Mouse (Mus musculus): ENCODE data around the gene Arl14.
"Not testable (repeated sequence)": the region's sequence is repeated elsewhere in the genome, so short reads cannot be mapped to it uniquely, and the experiment has no call there.

Gene Arl14

DNA sequence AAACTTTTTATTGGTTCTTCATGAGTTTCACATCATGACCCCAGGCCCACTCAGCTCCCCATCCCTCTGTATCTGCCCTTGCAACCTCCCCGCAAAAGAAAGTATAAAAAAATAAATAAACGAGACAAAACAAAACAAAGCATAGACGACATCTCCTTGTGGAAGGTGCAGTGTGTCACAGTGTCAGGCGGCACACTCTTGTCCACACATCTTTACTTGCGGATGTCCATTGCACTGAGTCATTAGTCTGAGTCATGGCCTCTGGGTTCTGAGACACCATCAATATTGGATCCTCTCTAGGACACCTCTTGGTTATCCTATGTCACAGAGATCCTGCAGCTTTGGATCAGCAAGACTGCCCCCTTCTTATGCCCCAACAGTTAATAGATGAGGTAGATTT lies 7.7 kb upstream of the Arl14 start:
- no peak for DNase-seq

DNA sequence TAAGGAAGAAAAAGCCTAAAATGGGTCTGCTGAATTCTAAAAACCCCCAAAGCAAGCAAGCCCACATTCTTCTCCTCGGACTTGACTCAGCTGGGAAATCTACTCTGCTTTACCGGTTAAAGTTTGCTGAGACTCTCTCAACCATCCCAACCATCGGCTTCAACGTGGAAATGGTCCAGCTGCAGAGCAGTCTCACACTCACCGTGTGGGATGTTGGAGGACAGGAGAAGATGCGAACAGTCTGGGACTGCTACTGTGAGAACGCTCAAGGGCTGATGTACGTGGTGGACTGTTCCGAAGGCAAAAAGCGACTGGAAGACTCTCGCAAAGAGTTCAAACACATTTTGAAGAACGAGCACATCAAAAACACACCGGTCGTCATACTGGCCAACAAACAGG lies 282 bp downstream of the Arl14 start:
- no peak for DNase-seq

DNA sequence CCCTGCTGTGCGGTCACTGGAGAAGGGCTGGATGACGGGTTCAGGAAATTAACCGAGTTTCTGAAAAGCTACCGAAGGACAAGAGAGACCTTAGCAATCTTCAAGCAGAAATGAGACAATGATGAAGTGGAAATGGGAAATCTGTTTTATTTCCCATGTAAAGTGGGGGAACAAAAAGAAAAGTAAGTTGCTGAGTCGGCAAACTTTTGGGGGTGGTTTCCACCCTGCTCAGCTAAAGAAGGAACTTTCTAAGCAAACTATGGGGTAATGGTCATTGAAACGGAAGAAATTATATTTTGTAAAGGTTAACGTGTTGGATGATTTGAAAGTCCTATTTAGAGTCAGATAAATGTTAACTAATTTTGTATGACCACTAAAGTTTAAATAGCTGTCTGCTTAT lies 768 bp downstream of the Arl14 start:
- DNase-seq, result no peak

DNA sequence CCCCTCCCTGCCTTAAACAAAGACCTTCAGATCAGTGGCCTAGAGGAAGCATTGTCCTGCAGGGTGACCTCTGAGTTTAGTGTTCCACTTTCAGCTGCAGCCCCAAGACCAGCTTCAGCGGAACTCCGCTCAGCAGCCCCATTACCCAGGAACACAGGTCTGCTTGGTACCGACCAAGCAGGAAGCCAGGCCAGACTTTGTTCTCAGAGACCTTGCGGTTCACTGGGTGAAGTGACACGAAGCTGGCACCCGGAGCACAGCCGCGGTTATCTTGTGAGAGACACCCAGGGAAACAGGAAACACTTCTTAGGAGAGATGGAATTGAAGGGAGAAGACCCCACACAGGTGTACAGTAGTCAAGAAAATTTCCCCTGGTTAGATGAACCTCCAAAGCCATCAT lies 1.4 kb downstream of the Arl14 start:
- DNase-seq, result no peak

DNA sequence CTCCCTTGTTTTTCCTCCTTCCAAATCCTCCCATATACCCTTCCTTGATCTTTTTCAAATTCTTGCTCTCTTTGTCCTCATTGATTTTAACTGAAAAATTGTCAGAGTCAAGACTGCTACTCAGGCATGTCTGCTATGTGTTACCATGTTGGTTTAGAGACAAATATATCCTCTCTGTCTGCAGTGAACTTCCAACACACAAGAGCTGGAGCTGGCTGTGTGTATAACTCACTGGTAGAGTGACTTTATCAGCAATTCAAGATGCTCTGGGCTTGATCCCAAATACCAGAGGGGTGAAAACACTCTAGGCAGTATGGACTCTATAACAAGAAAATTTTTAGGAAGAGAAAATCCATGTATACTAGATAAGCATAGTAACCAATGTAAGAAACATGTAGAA lies 2.8 kb downstream of the Arl14 start:
- DNase-seq, result no peak

DNA sequence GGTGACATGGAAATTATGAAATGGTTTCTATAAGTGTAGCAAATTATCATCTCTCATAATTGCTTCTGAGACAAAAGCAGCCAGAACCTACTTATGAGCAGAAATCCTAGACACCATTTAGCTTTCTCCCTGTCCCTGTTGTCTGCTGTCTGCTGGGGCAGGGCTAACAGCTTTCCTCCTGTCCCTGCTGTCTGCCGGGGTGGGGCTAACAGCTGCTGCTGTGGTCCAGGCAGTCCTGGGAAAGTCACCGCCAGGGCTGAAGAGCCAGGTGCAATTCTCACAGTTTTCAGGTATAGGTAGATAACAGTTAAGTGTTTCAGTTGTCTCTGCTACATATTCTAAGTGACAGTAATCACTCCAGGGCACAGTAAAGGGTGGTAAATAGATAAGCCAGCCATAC lies 4.3 kb downstream of the Arl14 start:
- DNase-seq, result no peak

DNA sequence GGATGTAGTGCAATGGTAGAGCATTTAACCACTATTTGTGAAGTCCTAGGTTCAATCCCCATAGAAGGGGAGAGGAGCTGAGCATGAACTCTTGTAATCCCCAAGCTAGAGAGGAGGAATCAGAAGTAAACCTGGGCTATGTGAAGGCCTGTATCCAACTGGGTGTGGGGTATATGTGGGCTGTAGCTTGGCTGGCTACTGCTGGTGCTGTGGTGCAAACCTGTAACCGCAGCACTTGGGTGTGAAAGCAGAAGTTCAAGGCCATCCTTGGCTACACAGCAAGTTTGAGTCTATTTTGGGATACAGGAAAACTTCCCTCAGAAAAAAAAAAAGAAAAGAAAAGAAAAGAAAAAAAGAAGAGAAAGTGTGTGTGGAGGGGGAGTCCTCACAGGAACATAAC lies 5.8 kb downstream of the Arl14 start:
- DNase-seq, result no peak

DNA sequence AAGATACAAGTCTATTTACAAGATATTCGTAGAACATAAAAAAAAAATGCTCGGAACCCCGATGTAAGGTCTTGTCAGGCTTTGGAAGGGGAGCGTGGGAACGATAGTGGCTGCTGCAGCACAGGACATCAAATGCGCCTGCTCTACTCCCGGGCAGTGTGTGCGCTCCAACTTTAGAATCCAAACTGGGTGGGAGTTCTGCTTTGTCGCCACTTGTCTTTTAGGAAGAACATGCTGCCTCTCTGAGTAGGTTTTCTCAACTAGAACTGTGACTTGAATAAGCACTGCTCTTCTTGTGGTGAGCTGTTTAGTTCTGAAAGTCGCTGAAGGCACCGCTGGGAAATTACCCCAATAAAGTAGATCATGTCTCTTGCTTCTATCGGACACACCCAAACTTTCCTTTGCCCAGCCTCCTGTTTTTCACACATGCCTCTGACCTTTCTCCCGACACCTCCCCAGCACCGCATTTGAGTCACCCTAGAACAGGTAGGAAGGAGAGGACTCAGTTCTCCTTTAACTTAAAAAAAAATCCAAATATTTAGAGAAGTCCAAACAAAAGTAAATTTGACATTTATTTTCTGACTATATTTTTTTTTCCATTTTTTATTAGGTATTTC lies 9.4 kb downstream of the Arl14 start:
- no peak for DNase-seq

DNA sequence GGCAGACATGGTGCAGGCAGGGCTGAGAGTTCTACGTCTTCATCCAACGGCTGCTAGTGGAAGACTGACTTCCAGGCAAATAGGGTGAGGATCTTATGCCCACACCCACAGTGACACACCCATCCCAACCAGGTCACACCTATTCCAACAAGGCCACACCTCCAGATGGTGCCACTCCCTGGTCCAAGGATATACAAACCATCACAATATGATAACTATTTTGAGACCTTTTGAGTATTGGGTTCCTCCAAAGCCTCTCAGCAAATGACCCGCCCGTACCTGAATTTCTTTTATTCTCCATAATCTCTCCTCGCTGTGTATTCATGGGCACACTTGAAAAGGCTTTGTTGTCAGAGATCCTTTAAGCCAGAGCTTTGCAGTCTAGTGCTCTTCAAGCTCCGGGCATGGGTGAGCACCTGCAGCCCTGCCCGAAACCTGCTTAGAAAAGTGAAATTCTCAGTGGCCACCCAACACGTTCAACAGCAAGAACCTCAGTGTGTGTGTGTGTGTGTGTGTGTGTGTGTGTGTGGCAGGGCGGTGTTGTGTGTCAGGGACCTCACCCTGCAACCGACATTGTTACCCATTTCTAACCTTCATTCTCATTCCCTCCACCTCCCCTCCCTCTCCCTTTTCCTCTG lies 11.5 kb downstream of the Arl14 start:
- DNase-seq, result not testable (repeated sequence)

DNA sequence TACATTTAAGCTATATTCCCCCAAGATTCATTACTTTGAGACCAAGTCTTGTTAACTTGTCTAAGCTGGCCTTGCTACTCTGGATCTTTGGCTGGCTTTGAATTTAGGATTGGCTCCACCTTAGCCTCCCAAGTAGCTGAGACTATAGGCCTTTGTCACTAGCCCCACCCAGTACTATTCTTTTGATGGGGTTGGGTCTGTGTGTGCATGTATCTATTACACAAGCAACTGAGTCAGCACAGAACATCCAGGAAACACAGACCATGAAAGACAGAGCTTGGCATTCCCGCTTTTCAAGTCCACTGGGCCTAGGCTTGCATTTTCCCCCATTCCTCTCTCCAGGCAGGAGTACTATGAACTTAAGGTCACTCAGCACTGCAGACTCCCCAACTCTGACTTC lies 12.3 kb downstream of the Arl14 start:
- no peak for DNase-seq

DNA sequence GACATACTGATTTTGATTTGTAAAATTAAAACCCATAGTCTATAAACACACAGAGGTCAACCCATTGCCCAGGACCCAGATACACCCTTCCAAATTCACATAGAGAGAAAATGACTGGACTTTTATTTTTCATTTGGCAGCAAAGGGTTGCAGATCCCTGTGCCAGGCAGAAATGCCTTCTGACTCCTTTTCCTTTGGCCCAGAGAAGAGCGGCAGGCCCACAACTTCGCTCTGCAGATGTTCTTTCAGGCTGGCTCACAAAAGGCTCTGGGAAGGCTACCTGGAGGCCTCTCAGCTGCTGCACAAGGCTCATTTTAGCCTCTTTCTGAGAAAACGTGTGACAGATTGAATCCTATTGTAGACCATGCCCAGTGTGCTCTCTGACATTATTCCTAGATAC lies 13.6 kb downstream of the Arl14 start:
- DNase-seq, result no peak

GRCm38 (mm10) chr3:69236491-69236890 lies 14.3 kb downstream of the Arl14 start:
- no peak for DNase-seq

- DNase-seq, result peak; percentile 64 to 83
These were observed 16.1 kb downstream of the Arl14 start for GRCm38 (mm10) chr3:69238141-69238851.

- no peak for DNase-seq
These were observed 17.0 kb downstream of the Arl14 start for GRCm38 (mm10) chr3:69239246-69239645.

GRCm38 (mm10) chr3:69241020-69241419 lies 18.8 kb downstream of the Arl14 start:
- no peak for DNase-seq

DNA sequence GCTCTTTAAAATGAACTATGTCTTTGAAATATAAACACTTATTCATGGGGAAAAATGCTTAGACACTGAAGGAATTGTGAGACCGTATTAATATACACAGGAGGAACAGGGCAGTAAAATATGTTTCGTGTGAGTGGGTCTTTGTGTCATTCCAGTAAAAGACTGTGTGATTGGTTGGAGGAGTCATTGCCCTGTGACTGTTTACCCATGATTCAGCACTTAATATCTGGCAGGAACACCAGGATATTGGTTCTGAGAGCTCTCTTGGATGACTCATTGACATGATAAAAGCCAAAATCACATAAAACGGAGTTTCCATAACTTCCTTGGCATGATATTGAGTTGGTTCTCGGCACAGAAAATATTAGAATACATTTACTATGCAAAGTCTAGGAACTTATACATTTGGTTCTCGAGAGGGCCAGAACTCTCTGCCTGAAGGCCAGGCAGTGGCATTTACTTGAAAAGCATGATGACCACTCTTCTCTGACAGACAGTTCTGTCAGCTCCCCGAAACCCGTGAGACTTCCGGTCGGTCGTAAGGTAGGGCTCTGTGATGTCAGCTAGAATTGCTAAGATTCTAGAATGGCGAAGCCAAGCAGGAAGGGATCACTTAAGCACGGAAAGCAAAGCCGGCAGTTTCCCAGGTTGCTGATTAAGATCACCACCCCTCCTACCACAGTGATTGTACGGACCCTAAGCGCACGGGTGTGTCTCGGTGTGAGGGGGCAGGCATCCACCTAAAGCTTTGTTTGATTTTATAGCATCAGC lies 31.1 kb downstream of the Arl14 start:
- no peak for DNase-seq

- no peak for DNase-seq
These were observed 32.5 kb downstream of the Arl14 start for GRCm38 (mm10) chr3:69254676-69255075.

GRCm38 (mm10) chr3:69257049-69257699 lies 35.0 kb downstream of the Arl14 start:
- peak; percentile 21 to 66 for DNase-seq

DNA sequence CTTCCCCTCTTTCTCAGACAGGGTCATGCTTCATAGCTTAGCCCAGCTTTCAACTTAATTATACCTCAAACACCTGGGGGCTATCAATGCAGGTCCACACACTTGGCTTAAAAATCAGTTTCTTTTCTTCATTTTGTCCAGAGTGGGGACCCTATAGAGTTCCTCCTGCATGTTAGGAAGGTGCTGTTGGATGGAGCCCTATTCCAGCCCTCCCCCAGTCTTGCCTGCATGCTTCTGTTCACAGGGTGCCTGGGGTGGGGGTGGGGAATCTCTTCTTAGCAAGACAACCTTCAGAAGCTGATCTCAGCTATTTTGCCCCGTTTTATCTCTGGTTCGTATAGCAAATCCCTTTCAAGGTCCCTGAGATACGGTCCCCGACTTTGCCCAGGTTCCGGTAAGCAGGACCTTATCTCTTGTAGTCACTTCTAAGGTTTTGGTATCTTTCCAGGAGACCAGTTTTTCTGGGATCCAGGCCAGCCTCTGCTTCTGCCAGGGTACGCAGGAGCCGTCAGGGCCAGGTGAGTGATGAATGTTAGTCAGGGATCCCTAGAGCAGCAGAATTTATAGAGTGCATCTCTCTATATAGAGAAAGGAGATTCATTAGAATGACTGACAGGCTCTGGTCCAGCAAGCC lies 40.9 kb downstream of the Arl14 start:
- peak; percentile 11 to 30 for DNase-seq

GRCm38 (mm10) chr3:69264299-69264698 lies 42.1 kb downstream of the Arl14 start:
- not testable (repeated sequence) for DNase-seq

- DNase-seq, result peak; percentile 18 to 19
These were observed 49.6 kb downstream of the Arl14 start for GRCm38 (mm10) chr3:69271812-69272211.

Data from cerebellum, postnatal 25 days (tissue).